Mouse (Mus musculus): ENCODE data around the gene Wnt2b. TPM values are rescaled to one million over a fixed set of nuclear protein-coding genes. Genes with fewer than 3 reads are reported as not detected.
A peak's percentile ranks its signal among the peaks of the same experiment; 100 is the strongest.

The Wnt2b gene
- total RNA-seq (2014; fragmentation: Nextera tagmentation), result not detected in 2 replicates
- not detected in 2 replicates for total RNA-seq (2017)

GRCm38 (mm10) chr3:104961066-104962059, at the start of gene Wnt2b:
Gene Wnt2b, minus strand, starts transcription at chr3:104961921.
- ATAC-seq (replicated peaks; ENCODE audit: low FRiP score, low TSS enrichment, poor library complexity, severe bottlenecking), result peak; percentile 29; the same call in 1 of the 2 replicates

GRCm38 (mm10) chr3:105010681-105011339, 49.1 kb upstream of the Wnt2b start:
- ATAC-seq (replicated peaks; ENCODE audit: low FRiP score, low TSS enrichment, poor library complexity, severe bottlenecking), result no peak

- no peak for ATAC-seq (replicated peaks; ENCODE audit: low FRiP score, low TSS enrichment, poor library complexity, severe bottlenecking)
Measured at GRCm38 (mm10) chr3:105008070-105008469, 46.3 kb upstream of the Wnt2b start.

GRCm38 (mm10) chr3:105006101-105006500, 44.4 kb upstream of the Wnt2b start:
- ATAC-seq (replicated peaks; ENCODE audit: low FRiP score, low TSS enrichment, poor library complexity, severe bottlenecking), result no peak

- no peak for ATAC-seq (replicated peaks; ENCODE audit: low FRiP score, low TSS enrichment, poor library complexity, severe bottlenecking)
Measured at GRCm38 (mm10) chr3:105005561-105006065, 43.9 kb upstream of the Wnt2b start.

GRCm38 (mm10) chr3:105005011-105005410, 43.3 kb upstream of the Wnt2b start:
- ATAC-seq (replicated peaks; ENCODE audit: low FRiP score, low TSS enrichment, poor library complexity, severe bottlenecking), result no peak

GRCm38 (mm10) chr3:105003960-105004463, 42.3 kb upstream of the Wnt2b start:
- ATAC-seq (replicated peaks; ENCODE audit: low FRiP score, low TSS enrichment, poor library complexity, severe bottlenecking), result no peak

GRCm38 (mm10) chr3:105001374-105001773, 39.7 kb upstream of the Wnt2b start:
- no peak for ATAC-seq (replicated peaks; ENCODE audit: low FRiP score, low TSS enrichment, poor library complexity, severe bottlenecking)

- no peak for ATAC-seq (replicated peaks; ENCODE audit: low FRiP score, low TSS enrichment, poor library complexity, severe bottlenecking)
Measured at GRCm38 (mm10) chr3:105000561-105000960, 38.8 kb upstream of the Wnt2b start.

- ATAC-seq (replicated peaks; ENCODE audit: low FRiP score, low TSS enrichment, poor library complexity, severe bottlenecking), result no peak
Measured at GRCm38 (mm10) chr3:104997563-104997962, 35.8 kb upstream of the Wnt2b start.

- ATAC-seq (replicated peaks; ENCODE audit: low FRiP score, low TSS enrichment, poor library complexity, severe bottlenecking), result no peak
Measured at GRCm38 (mm10) chr3:104995707-104996106, 34.0 kb upstream of the Wnt2b start.

- no peak for ATAC-seq (replicated peaks; ENCODE audit: low FRiP score, low TSS enrichment, poor library complexity, severe bottlenecking)
Measured at GRCm38 (mm10) chr3:104994415-104994841, 32.7 kb upstream of the Wnt2b start.

- no peak for ATAC-seq (replicated peaks; ENCODE audit: low FRiP score, low TSS enrichment, poor library complexity, severe bottlenecking)
Measured at GRCm38 (mm10) chr3:104993800-104994199, 32.1 kb upstream of the Wnt2b start.

GRCm38 (mm10) chr3:104992709-104993388, 31.1 kb upstream of the Wnt2b start:
- ATAC-seq (replicated peaks; ENCODE audit: low FRiP score, low TSS enrichment, poor library complexity, severe bottlenecking), result peak; percentile 98

- ATAC-seq (replicated peaks; ENCODE audit: low FRiP score, low TSS enrichment, poor library complexity, severe bottlenecking), result no peak
Measured at GRCm38 (mm10) chr3:104991703-104992102, 30.0 kb upstream of the Wnt2b start.

GRCm38 (mm10) chr3:104987884-104988283, 26.2 kb upstream of the Wnt2b start:
- no peak for ATAC-seq (replicated peaks; ENCODE audit: low FRiP score, low TSS enrichment, poor library complexity, severe bottlenecking)

- ATAC-seq (replicated peaks; ENCODE audit: low FRiP score, low TSS enrichment, poor library complexity, severe bottlenecking), result no peak
Measured at GRCm38 (mm10) chr3:104979735-104980134, 18.0 kb upstream of the Wnt2b start.

GRCm38 (mm10) chr3:104967548-104968300, 6.0 kb upstream of the Wnt2b start:
- ATAC-seq (replicated peaks; ENCODE audit: low FRiP score, low TSS enrichment, poor library complexity, severe bottlenecking), result peak; percentile 87

Measured in megakaryocyte-erythroid progenitor cell, adult 5-6 weeks (primary cell).